Mouse (Mus musculus): ENCODE measurements around the gene Ptk6.

The Ptk6 gene

DNA sequence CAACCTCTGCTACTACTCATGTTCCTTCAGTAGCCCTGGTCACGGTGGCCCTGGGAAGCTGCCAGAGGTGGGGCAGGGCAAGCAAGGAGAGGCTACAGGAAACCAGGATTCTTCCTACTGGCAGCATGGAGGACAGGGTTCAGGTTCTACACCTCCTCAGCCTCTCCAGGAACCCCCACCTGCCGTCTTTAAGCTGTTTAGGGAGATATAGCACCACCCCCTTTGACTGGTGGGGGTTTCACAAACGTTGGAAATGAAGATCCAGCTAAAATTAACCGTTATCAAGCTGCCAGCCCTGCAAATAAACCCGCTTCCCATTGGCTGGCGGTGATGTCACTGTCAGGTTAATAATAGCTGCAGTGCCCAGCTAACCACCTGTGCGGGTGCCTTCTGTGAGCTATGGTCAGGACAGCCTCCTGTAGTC is 43.5 kb downstream of the Ptk6 start:
- DNase-seq: peak; percentile 86 to 94

GRCm38 (mm10) chr2:181158471-181158870 is 44.1 kb downstream of the Ptk6 start:
- peak in 1 of 2 experiments; percentile 41 for DNase-seq

- peak in 1 of 2 experiments; percentile 44 for DNase-seq
Observed at GRCm38 (mm10) chr2:181157716-181158302, 44.8 kb downstream of the Ptk6 start.

DNA sequence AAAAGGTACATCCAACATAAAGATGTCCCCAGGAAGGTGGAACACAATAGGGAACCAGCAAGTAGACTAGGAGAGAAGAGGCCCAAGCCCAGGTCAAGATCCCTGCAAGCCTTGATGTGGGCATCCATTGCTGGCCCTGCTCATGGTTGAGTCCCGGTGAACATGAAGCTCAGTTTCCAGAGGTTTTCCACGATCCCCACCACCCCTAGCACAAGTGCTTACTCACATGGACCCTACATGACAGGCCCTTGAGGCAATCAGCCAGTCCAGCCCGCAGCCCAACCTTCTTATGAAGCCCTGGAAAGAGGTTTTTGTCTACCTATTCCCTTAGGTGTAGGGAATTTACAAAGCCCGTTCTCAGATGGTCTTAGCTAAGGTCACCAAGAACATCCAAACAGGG is 45.4 kb downstream of the Ptk6 start:
- DNase-seq: no peak

DNA sequence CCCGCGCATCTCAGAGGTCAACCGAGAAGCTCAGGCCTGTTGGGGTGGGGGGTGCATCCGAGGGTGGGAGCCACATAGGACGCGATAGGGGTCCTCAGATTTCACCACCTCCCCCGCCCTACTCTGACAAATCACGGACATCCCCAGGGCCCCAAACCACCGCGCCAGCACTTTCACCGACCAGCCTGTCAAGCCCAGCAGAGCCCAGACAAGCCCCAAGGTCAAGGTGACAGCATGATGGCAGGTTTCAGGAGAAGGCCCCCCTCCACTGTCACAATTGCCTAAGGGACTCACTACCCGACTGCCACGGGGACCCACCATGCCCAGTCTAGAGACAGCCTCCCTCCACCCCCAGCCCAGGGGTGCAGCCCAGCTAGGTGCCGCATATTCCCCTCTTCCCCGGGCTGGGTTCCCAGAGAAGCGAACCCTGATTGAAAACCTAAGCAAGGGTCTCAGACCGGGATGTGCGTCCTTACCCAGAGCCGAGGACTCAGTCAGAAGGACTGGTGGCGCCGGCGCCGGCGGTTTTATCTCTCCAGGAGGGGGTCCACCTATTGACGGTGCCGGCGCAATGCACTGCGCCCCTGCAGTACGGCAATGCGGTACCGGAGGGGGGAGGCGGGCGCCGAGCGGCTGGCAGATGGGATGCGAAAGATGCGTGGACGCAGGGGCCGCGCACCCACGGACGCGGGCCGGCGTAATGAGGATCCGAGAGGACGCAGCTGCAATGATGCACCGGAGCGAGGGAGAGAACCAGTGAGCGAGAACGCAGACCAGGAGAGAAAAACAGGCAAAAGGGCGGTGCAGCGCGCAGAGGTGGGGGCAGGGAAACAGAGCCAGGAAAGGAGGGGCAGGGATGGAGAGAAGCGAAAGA is 46.1 kb downstream of the Ptk6 start, which contains the start of gene Eef1a2:
Gene Eef1a2, minus strand, starts transcription at position 767 of the 874 bp plus-strand sequence.
- peak; percentile 90 to 92 for DNase-seq

- peak; percentile 82 to 84 for DNase-seq
Observed at GRCm38 (mm10) chr2:181155801-181156200, 46.8 kb downstream of the Ptk6 start.

DNA sequence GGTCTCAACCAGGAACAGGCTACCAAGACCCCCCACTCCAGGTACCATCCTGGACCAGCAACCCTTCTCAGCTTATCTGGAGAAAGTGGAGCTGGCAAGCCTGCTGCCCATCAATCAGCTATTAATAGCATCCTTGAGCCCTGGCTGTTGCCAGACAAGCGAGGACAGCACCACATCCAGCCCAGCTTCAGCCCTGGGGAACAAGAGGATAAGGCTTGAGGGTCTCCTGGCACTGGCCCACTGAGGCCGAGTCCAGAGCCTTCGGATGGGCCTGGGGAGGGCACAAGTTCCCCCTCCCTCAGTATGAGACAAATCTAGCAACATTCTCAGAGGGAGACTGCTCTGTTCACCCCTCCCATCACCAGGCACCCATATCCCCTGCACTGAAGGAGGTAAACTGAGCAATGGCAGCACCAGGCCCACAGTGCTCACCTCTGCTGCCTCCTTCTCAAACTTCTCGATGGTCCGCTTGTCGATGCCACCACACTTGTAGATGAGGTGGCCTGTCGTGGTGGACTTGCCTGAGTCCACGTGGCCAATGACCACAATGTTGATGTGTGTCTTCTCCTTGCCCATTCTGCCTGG is 47.7 kb downstream of the Ptk6 start:
- DNase-seq: no peak

DNA sequence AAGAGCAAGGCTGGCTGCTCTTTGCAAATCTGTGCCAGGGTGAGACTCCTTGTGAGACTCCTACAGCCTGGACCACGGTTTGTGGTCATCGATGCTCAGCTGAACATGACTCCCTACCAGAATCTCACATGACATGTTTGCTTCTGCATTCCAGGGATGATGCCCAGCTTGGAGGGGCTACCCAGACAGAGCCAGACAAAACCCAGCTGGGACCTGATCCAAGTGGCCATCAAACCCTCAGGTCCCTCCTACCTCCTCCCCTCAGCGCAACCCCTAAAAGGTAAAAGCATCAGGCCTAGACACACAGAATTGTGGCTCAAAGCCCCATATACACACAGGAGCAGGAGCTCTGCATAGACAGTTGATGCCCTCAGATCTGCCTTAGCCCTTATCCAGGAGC is 48.2 kb downstream of the Ptk6 start:
- DNase-seq: no peak

DNA sequence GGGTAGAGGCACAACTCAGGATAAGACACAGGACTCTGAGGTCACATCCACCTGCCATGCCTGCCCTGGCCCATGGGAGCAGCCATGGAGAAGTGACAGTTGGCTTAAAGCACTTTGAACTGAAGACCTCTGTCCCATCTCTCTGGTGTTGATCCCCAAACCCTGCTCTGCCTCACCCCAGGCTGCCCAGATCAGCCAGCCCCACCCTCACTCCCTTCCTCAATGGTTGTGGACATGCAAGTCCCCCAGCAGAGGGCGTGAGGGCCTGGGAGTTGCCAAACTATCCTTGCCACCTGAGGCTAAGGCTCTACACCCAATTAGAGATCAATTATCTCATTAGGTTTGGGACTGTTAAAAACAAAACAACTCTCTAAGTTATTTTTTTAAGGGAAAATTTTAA is 48.8 kb downstream of the Ptk6 start:
- peak; percentile 71 to 75 for DNase-seq

DNA sequence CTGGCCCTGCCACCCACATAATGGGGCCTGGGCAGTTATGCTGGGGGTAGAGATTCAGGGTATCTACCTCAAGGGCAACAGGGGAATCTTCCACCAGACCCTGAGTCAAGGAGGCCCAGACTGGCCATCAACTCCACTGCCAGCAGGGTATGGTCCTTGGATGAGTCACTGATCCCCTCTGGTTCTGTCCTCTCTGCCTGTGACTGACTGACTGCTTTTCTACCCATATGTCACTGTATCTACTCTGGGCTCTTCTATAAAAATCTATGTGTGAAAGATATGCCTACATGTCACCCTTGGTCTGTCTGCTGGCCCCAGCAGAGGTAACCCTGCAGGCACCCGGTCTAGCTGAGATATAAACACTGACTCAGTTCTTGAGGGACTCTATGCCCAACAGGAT is 49.5 kb downstream of the Ptk6 start:
- no peak for DNase-seq

DNA sequence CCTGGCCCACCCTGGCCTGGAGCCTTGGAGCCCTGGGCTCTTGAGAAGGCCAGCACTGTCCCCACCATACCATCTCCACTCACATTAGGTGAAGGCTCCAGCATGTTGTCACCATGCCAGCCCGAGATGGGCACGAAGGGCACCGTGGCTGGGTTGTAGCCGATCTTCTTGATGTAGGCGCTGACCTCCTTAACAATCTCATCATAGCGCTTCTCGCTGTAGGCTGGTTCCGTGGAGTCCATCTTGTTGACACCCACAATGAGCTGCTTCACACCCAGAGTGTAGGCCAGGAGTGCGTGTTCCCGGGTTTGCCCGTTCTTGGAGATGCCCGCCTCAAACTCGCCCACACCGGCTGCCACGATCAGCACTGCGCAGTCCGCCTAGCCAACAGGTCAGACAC is 49.9 kb downstream of the Ptk6 start:
- peak; percentile 53 to 55 for DNase-seq

- peak in 1 of 2 experiments; percentile 36 for DNase-seq
Observed at GRCm38 (mm10) chr2:181150281-181150680, 52.3 kb downstream of the Ptk6 start.

- peak; percentile 59 to 67 for DNase-seq
Observed at GRCm38 (mm10) chr2:181148318-181148955, 54.2 kb downstream of the Ptk6 start.

DNA sequence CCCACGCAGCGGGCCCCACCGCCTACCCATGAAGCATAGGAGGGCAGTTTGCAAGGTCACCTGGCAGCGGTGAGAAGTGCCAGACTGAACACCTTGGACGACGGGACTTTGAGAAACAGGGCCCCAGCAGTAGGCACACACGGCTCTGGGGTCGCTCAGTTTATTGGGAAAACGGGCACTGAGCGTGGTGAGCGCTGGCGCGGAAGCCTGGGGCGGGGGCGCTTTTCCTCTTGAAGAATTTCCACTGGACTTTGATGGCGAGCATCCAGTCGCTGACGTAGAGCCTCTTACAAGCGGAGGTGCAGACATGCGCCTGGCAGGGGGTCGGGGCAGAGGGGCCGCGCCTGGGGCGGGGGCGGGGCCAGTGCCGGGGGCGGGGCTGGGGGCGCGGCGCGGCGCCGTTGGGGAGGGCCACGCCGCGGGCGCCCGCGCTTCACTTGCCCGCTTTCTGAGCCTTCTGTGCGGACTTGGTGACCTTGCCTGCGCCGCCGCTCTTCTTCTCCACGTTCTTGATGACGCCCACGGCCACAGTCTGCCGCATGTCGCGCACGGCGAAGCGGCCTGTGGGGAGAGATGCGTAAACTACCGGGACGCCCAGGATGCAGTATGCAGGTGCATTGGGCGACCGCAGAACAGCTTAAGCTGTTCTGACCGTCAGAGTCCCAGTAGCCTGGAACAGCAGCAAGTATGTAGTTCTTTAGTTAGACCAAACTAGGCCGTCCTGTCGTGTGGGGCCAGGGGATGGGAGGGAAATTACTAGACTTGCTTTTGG is 54.9 kb downstream of the Ptk6 start:
- DNase-seq: peak in 1 of 2 experiments; percentile 47

DNA sequence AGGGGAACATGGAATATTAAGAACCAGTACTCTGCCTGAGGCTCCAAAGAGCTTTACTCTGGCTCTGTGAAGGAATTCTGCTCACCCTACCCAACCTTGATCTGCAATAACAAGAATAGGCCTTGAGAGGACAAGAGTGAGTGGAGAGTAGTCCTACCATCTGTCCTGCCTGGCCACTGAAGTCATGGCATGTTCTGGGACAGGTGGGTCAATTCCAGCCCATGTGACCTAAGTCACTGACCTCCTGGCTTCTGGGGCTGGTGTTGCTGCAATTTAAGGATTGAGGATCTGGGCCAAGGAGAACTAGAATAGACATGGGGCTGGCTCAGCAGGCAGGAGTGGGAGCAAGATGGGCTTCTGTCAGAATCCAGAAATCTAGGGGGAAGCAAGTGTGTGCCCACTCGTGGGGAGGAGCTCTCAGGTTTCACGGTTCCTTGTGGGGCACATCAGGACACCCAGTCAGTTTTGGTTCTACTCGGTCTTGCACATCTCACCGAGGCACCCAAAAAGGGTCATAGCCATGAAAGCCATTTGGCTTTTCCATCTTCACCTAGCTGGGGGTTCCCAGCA is 55.5 kb downstream of the Ptk6 start:
- DNase-seq: no peak

DNA sequence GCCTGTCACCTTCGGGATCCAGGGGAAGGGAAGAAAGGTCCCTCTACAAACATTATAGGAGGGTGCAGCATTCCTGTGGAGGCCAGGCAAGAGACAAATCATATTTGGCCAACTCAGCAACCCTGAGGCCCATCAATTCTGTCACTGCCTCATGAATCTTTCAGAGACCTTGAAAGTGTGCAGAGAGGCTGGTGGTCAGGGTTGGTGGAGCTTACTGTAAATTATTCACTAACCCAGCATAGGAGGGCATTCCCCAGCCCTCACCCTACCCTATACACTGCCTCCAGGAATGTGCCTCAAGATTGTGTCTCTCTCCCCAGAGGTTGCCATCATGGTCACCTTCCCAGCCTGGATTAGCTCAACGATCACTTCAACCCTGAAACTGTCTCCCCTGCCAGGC is 57.9 kb downstream of the Ptk6 start:
- DNase-seq: no peak
